Mouse (Mus musculus) gastrocnemius, adult 8-10 months (tissue): ENCODE results near the gene Afap1l2. TPM values are rescaled to one million over a fixed set of nuclear protein-coding genes. Genes with fewer than 3 reads are reported as not detected.

Source experiments
- DNase-seq, 2 experiments: peaks; one replicate each; pipeline ENCODE4 v3.0.0; 2022; ENCODE audit warnings: low spot score in 2 of 2
- total RNA-seq, 4 experiments: library from RNA; stranded (reverse); gene quantifications; 2 replicates each; pipeline ENCODE4 v1.2.4; 2022

The Afap1l2 gene
- total RNA-seq, 4 experiments from 2014 or later = 1.4 to 2.1 (median 1.8) TPM

GRCm38 (mm10) chr19:56976515-56976914, 31.5 kb downstream of the Afap1l2 start:
- no peak for DNase-seq

- DNase-seq = no peak
Observed at GRCm38 (mm10) chr19:56975502-56975901, 32.5 kb downstream of the Afap1l2 start.

- peak; percentile 16 to 21 for DNase-seq
Observed at GRCm38 (mm10) chr19:56974159-56974558, 33.9 kb downstream of the Afap1l2 start.

- no peak for DNase-seq
Observed at GRCm38 (mm10) chr19:56972768-56973167, 35.3 kb downstream of the Afap1l2 start.

GRCm38 (mm10) chr19:56971347-56971746, 36.7 kb downstream of the Afap1l2 start:
- no peak for DNase-seq

- no peak for DNase-seq
Observed at GRCm38 (mm10) chr19:56963876-56964275, 44.2 kb downstream of the Afap1l2 start.

- no peak for DNase-seq
Observed at GRCm38 (mm10) chr19:56959601-56960000, 48.4 kb downstream of the Afap1l2 start.

GRCm38 (mm10) chr19:56959057-56959456, 49.0 kb downstream of the Afap1l2 start:
- DNase-seq = no peak

GRCm38 (mm10) chr19:56958582-56959021, 49.4 kb downstream of the Afap1l2 start:
- no peak for DNase-seq

- DNase-seq = no peak
Observed at GRCm38 (mm10) chr19:56958011-56958410, 50.0 kb downstream of the Afap1l2 start.

GRCm38 (mm10) chr19:56955568-56956513, 52.2 kb downstream of the Afap1l2 start:
- no peak for DNase-seq

GRCm38 (mm10) chr19:56954857-56955256, 53.2 kb downstream of the Afap1l2 start:
- no peak for DNase-seq

- DNase-seq = no peak
Observed at GRCm38 (mm10) chr19:56953856-56954255, 54.2 kb downstream of the Afap1l2 start.

GRCm38 (mm10) chr19:56950818-56951217, 57.2 kb downstream of the Afap1l2 start:
- DNase-seq = no peak

- DNase-seq = no peak
Observed at GRCm38 (mm10) chr19:56949868-56950267, 58.2 kb downstream of the Afap1l2 start.

GRCm38 (mm10) chr19:56947971-56948610, 59.9 kb downstream of the Afap1l2 start:
- DNase-seq = no peak

- no peak for DNase-seq
Observed at GRCm38 (mm10) chr19:56946727-56947126, 61.3 kb downstream of the Afap1l2 start.

GRCm38 (mm10) chr19:56946277-56946676, 61.8 kb downstream of the Afap1l2 start:
- no peak for DNase-seq

- no peak for DNase-seq
Observed at GRCm38 (mm10) chr19:56945621-56946020, 62.4 kb downstream of the Afap1l2 start.

GRCm38 (mm10) chr19:56944826-56945225, 63.2 kb downstream of the Afap1l2 start:
- DNase-seq = no peak

GRCm38 (mm10) chr19:56944211-56944610, 63.8 kb downstream of the Afap1l2 start:
- DNase-seq = no peak

- DNase-seq = no peak
Observed at GRCm38 (mm10) chr19:56942216-56942615, 65.8 kb downstream of the Afap1l2 start.
